Mouse (Mus musculus) heart, adult 2 months (tissue): ENCODE measurements around the gene Fsd1l. TPM values are rescaled to one million over a fixed set of nuclear protein-coding genes. Genes with fewer than 3 reads are reported as not detected.
A peak's percentile ranks its signal among the peaks of the same experiment; 100 is the strongest.

Source experiments
- DNase-seq, 2 experiments: peaks; one replicate each; pipeline ENCODE4 v3.0.0; 2021
- H3K27ac ChIP-seq: fragments of 200-600 bp; 2 replicates; pipeline ENCODE4 v1.8.1; 2022
- H3K27me3 ChIP-seq: fragments of 200-500 bp; 2 replicates; pipeline ENCODE4 v1.6.1; 2012; ENCODE audit warnings: mild to moderate bottlenecking, low read length, inconsistent platforms, mixed read lengths; ENCODE audit not compliant: control insufficient read depth, insufficient read depth
- H3K36me3 ChIP-seq: fragments of 200-500 bp; 2 replicates; pipeline ENCODE4 v1.6.1; 2012; ENCODE audit warnings: low read length, inconsistent platforms; ENCODE audit not compliant: control insufficient read depth, insufficient read depth
- H3K4me1 ChIP-seq: fragments of 200-500 bp; 2 replicates; pipeline ENCODE4 v1.6.1; 2011; ENCODE audit warnings: low read length; ENCODE audit not compliant: control insufficient read depth, insufficient read depth
- H3K4me3 ChIP-seq: fragments of 200-600 bp; 2 replicates; pipeline ENCODE4 v1.8.1; 2022
- H3K79me2 ChIP-seq: fragments of 200-500 bp; replicated peaks from 2 replicates; pipeline ENCODE4 v1.6.1; 2012; ENCODE audit warnings: mild to moderate bottlenecking, inconsistent platforms, low read length, moderate library complexity, mixed read lengths; ENCODE audit not compliant: control insufficient read depth, insufficient read depth
- H3K9ac ChIP-seq: fragments of 200-500 bp; 2 replicates; pipeline ENCODE4 v1.6.1; 2012; ENCODE audit warnings: low read depth, mild to moderate bottlenecking, control low read depth, inconsistent platforms, low read length, mixed read lengths
- CTCF ChIP-seq: fragments of 200-600 bp; IDR thresholded peaks from 2 replicates; pipeline ENCODE4 v1.8.1; 2022; ENCODE audit warnings: antibody characterized with exemption, mild to moderate bottlenecking, moderate library complexity
- EP300 ChIP-seq: fragments of 200-500 bp; IDR thresholded peaks from 2 replicates; pipeline ENCODE4 v1.6.1; 2011; ENCODE audit warnings: low read depth, low read length, control low read depth; ENCODE audit not compliant: insufficient read depth
- POLR2A ChIP-seq: fragments of 200-500 bp; IDR thresholded peaks from 2 replicates; pipeline ENCODE4 v1.6.1; 2011; ENCODE audit warnings: mild to moderate bottlenecking, low read depth, low read length, control low read depth; ENCODE audit not compliant: insufficient read depth
- WGBS: fragments of 180-500 bp; shearing (Covaris S2); methylation state at CpG from one replicate; pipeline ENCODE4 v1.1.7; 2018; 5-methylcytosine and 5-hydroxymethylcytosine counted together
- intact Hi-C: fragments of 180-260 bp; cut with DNase I; formaldehyde crosslinking; loops from one replicate; pipeline ENCODE4 v1.15.1; 2025
- polyA plus RNA-seq: library from polyadenylated mRNA; depleted of rRNA; stranded (reverse); fragments of >200 nt; gene quantifications from 2 replicates; pipeline ENCODE4 v1.2.3, GENCODE M21; 2012
- total RNA-seq, 2 experiments: library from RNA; stranded (reverse); gene quantifications; 2 replicates each; pipeline ENCODE4 v1.2.3; 2021

Gene Fsd1l
- total and polyA plus RNA-seq, 3 experiments = 5.8 to 48.9 (median 48.7) TPM

- no peaks in the 10 kb centered on the region for H3K36me3 ChIP-seq
Observed at GRCm38 (mm10) chr4:53620104-53620503, 11.2 kb upstream of the Fsd1l start.

DNA sequence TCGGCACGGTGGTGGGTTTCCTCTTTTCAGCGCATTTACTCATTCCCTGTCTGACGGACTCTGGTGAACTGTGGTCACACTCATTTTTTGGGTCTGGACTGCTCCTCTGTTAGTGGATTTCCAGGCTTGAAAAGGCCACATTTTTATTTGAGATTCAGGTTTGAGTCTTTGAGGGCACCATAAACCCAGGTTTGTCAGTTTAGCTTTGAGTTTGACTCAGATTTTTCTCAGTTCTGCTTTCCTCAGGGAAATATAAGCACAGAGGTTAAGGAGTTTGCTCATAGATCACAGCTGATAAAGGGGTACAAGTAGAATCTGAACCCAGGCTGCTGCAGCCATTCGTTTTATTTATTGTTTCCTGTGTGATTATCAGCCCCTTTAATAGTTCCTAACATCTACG, 10.2 kb upstream of the Fsd1l start:
- Histone ChIP-seq H3K27ac (no peak overlapping the region), H3K9ac (no peak overlapping the region), H3K79me2 (no peaks in the 10 kb centered on the region), H3K4me3 (no peak overlapping the region), H3K4me1 (no peaks in the 10 kb centered on the region), H3K36me3 (no peaks in the 10 kb centered on the region), H3K27me3 (no peaks in the 10 kb centered on the region)
- WGBS = 63% methylated on average over 6 of the region's 6 CpGs
- intact Hi-C loops = no loop called here
- TF ChIP-seq EP300 = no peak
- TF ChIP-seq POLR2A = no peak
- no peak for TF ChIP-seq CTCF
- no peak for DNase-seq

More at GRCm38 (mm10) chr4:53620104-53620503, 11.2 kb upstream of the Fsd1l start:
- WGBS = 69% methylated on average over 6 of the region's 6 CpGs
- H3K27me3 ChIP-seq = no peaks in the 10 kb centered on the region
- intact Hi-C loops = no loop called here
- TF ChIP-seq POLR2A (no peak), EP300 (no peak), CTCF (no peak)
- H3K27ac ChIP-seq = no peak overlapping the region
- no peaks in the 10 kb centered on the region for H3K4me1 ChIP-seq
- no peak overlapping the region for H3K9ac ChIP-seq
- DNase-seq = no peak
- no peaks in the 10 kb centered on the region for H3K79me2 ChIP-seq
- no peak overlapping the region for H3K4me3 ChIP-seq

- no peaks in the 10 kb centered on the region for H3K79me2 ChIP-seq
- no peaks in the 10 kb centered on the region for H3K36me3 ChIP-seq
- no peak overlapping the region for H3K4me3 ChIP-seq
- intact Hi-C loops = no loop called here
- no peak overlapping the region for H3K9ac ChIP-seq
- H3K27me3 ChIP-seq = no peaks in the 10 kb centered on the region
- TF ChIP-seq POLR2A = no peak
- DNase-seq = no peak
- no peak overlapping the region for H3K27ac ChIP-seq
- H3K4me1 ChIP-seq = no peaks in the 10 kb centered on the region
- WGBS = 72% methylated on average over 5 of the region's 5 CpGs
Observed at GRCm38 (mm10) chr4:53621490-53621889, 9.8 kb upstream of the Fsd1l start.

DNA sequence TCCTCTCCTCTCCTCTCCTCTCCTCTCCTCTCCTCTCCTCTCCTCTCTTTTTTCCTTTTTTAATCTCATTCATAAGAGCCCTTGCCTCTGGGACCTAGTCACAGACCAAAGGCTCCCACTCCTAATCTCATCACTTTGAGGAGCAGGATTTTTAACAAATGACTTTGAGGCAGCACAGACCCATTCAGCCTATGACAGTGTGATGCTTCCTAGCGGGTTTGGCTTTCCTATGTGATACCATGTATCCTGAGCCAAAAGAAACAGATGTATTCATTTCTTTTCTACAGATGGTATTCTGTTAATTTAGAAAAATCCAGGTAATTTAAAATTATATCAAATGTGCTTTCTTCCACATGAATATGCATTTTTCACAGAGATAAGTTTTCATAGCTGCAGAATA, 7.6 kb upstream of the Fsd1l start:
- peaks cover under 1% of the 10 kb centered on the region; the same call in 1 of the 2 replicates for H3K4me1 ChIP-seq
- H3K79me2 ChIP-seq = no peaks in the 10 kb centered on the region
- H3K27me3 ChIP-seq = no peaks in the 10 kb centered on the region
- TF ChIP-seq POLR2A = no peak
- TF ChIP-seq CTCF = no peak
- no peak for TF ChIP-seq EP300
- intact Hi-C loops = no loop called here
- H3K36me3 ChIP-seq = no peaks in the 10 kb centered on the region
- no peak overlapping the region for H3K4me3 ChIP-seq
- no peak for DNase-seq
- no peak overlapping the region for H3K9ac ChIP-seq
- WGBS = 87% methylated on average over 1 of the region's 1 CpGs
- H3K27ac ChIP-seq = no peak overlapping the region

- TF ChIP-seq EP300 (no peak), POLR2A (no peak), CTCF (no peak)
- no peaks in the 10 kb centered on the region for H3K36me3 ChIP-seq
- DNase-seq = no peak
- no peak overlapping the region for H3K9ac ChIP-seq
- H3K27ac ChIP-seq = no peak overlapping the region
- H3K4me1 ChIP-seq = peaks cover 5% of the 10 kb centered on the region
- H3K27me3 ChIP-seq = no peaks in the 10 kb centered on the region
- 43% methylated on average over 4 of the region's 4 CpGs for WGBS
- intact Hi-C loops = no loop called here
- H3K4me3 ChIP-seq = no peak overlapping the region
- H3K79me2 ChIP-seq = no peaks in the 10 kb centered on the region
Observed at GRCm38 (mm10) chr4:53624816-53625215, 6.5 kb upstream of the Fsd1l start.

GRCm38 (mm10) chr4:53625263-53625662, 6.0 kb upstream of the Fsd1l start:
- WGBS = 88% methylated on average over 3 of the region's 3 CpGs
- intact Hi-C loops = no loop called here

GRCm38 (mm10) chr4:53628924-53629323, 2.3 kb upstream of the Fsd1l start:
- Histone ChIP-seq H3K4me1 (peaks cover 8% of the 10 kb centered on the region), H3K27ac (peak overlapping the region; percentile 54), H3K36me3 (peaks cover 4% of the 10 kb centered on the region; the same call in 1 of the 2 replicates), H3K4me3 (no peak overlapping the region), H3K27me3 (no peaks in the 10 kb centered on the region), H3K79me2 (no peaks in the 10 kb centered on the region), H3K9ac (no peak overlapping the region)
- intact Hi-C loops = no loop called here
- peak; percentile 60 to 78 for DNase-seq
- TF ChIP-seq EP300 (no peak), POLR2A (no peak), CTCF (no peak)
- 3% methylated on average over 4 of the region's 4 CpGs for WGBS

More at GRCm38 (mm10) chr4:53625263-53625662, 6.0 kb upstream of the Fsd1l start:
- H3K4me3 ChIP-seq = no peak overlapping the region
- no peak overlapping the region for H3K27ac ChIP-seq
- H3K79me2 ChIP-seq = no peaks in the 10 kb centered on the region
- H3K4me1 ChIP-seq = peaks cover 5% of the 10 kb centered on the region
- no peak for TF ChIP-seq CTCF
- TF ChIP-seq EP300 = no peak
- no peak for TF ChIP-seq POLR2A
- H3K9ac ChIP-seq = no peak overlapping the region
- no peaks in the 10 kb centered on the region for H3K36me3 ChIP-seq
- no peak for DNase-seq
- H3K27me3 ChIP-seq = no peaks in the 10 kb centered on the region
